Mouse (Mus musculus) Patski (cell line): ENCODE measurements around the gene Ptpn12. TPM values are rescaled to one million over a fixed set of nuclear protein-coding genes. Genes with fewer than 3 reads are reported as not detected.

Source experiments
- ATAC-seq: fragments of 100-300 bp; one replicate; pipeline ENCODE4 v1.8.0; 2021
- CTCF ChIA-PET: fragments of 350-600 bp; sonication (Branson Sonifier 250); formaldehyde crosslinking; loops from one replicate; lab custom pipeline; 2022; ENCODE audit warnings: inconsistent platforms; lab: Charles Lee
- POLR2A ChIA-PET: fragments of 350-600 bp; sonication (Branson Sonifier 250); formaldehyde crosslinking; loops from one replicate; lab custom pipeline; 2022; ENCODE audit warnings: antibody characterized with exemption, inconsistent platforms; lab: Charles Lee
- DNase-seq: peaks from one replicate; pipeline ENCODE4 v3.0.0-alpha.2; 2011; ENCODE audit warnings: low read depth, low spot score
- H3K27me3 ChIP-seq: fragments of 371-371 bp; one replicate; pipeline ENCODE4 v1.5.1; 2021
- CTCF ChIP-seq: fragments of 100-300 bp; IDR thresholded peaks from one replicate; pipeline ENCODE4 v1.5.1; 2021
- in situ Hi-C: fragments of 300-500 bp; cut with MboI; formaldehyde crosslinking; loops from 3 replicates; pipeline ENCODE4 v1.11.1; 2018; ENCODE audit warnings: low pct_unique_long_range_greater_than_20kb, mixed read lengths
- polyA plus RNA-seq: library from polyadenylated mRNA; unstranded; gene quantifications from one replicate; pipeline ENCODE4 v1.2.3, GENCODE M21; 2021

Ptpn12 gene
- polyA plus RNA-seq, 1 experiment from 2014 or later = 62.0 TPM

GRCm38 (mm10) chr5:20974690-20975089 is 81.0 kb downstream of the Ptpn12 start:
- ATAC-seq (no peak), DNase-seq (no peak)

GRCm38 (mm10) chr5:20973999-20974398 is 81.7 kb downstream of the Ptpn12 start:
- in situ Hi-C loops = no loop called here
- no peak for TF ChIP-seq CTCF
- ChIA-PET POLR2A (no interaction called here), CTCF (interaction anchor here (0.9 kb wide), 1 partner anchor 60 kb away, joined by 3 read pairs; no protein-coding TSS in a partner anchor)
- no peaks in the 10 kb centered on the region for H3K27me3 ChIP-seq
- DNase-seq (no peak), ATAC-seq (no peak)

More at GRCm38 (mm10) chr5:20974690-20975089, 81.0 kb downstream of the Ptpn12 start:
- H3K27me3 ChIP-seq = no peaks in the 10 kb centered on the region
- ChIA-PET CTCF (interaction anchor here (0.9 kb wide), 1 partner anchor 61 kb away, joined by 3 read pairs; no protein-coding TSS in a partner anchor), POLR2A (interaction anchor here (1.0 kb wide), 1 partner anchor 80 kb away, joined by 3 read pairs; no protein-coding TSS in a partner anchor)
- in situ Hi-C loops = no loop called here
- no peak for TF ChIP-seq CTCF

GRCm38 (mm10) chr5:20973069-20973468 is 82.6 kb downstream of the Ptpn12 start:
- DNase-seq (no peak), ATAC-seq (no peak)
- TF ChIP-seq CTCF = no peak
- ChIA-PET POLR2A (no interaction called here), CTCF (interaction anchor here (1.1 kb wide), 1 partner anchor 11 kb away, joined by 4 read pairs; no protein-coding TSS in a partner anchor)
- no peaks in the 10 kb centered on the region for H3K27me3 ChIP-seq
- in situ Hi-C loops = no loop called here

- TF ChIP-seq CTCF = peak; percentile 79
- in situ Hi-C loops = loop anchor here (10.0 kb wide), 1 partner anchor 54 kb away; no protein-coding TSS in a partner anchor
- H3K27me3 ChIP-seq = no peaks in the 10 kb centered on the region
- ATAC-seq (peak; percentile 25), DNase-seq (no peak)
- ChIA-PET CTCF (interaction anchor here (0.7 to 4.3 kb wide), 12 partner anchors 12 to 266 kb away, joined by 3 to 35 read pairs (median 3); no protein-coding TSS in a partner anchor), POLR2A (no interaction called here)
Observed at GRCm38 (mm10) chr5:20968963-20969362, 86.7 kb downstream of the Ptpn12 start.

- in situ Hi-C loops = loop anchor here (10.0 kb wide), 1 partner anchor 54 kb away; no protein-coding TSS in a partner anchor
- no peak for TF ChIP-seq CTCF
- POLR2A ChIA-PET = no interaction called here
- CTCF ChIA-PET = interaction anchor here (0.7 to 4.3 kb wide), 13 partner anchors 11 to 266 kb away, joined by 3 to 35 read pairs (median 3); no protein-coding TSS in a partner anchor
- ATAC-seq = peak; percentile 8
- no peaks in the 10 kb centered on the region for H3K27me3 ChIP-seq
- no peak for DNase-seq
Observed at GRCm38 (mm10) chr5:20968493-20968892, 87.2 kb downstream of the Ptpn12 start.

- in situ Hi-C loops = loop anchor here (10.0 kb wide), 1 partner anchor 53 kb away; no protein-coding TSS in a partner anchor
- peak; percentile 96 for ATAC-seq
- no peaks in the 10 kb centered on the region for H3K27me3 ChIP-seq
- DNase-seq = peak; percentile 56
- ChIA-PET POLR2A (no interaction called here), CTCF (interaction anchor here (1.0 to 4.3 kb wide), 9 partner anchors 11 to 265 kb away, joined by 3 to 35 read pairs (median 4); no protein-coding TSS in a partner anchor)
- no peak for TF ChIP-seq CTCF
Observed at GRCm38 (mm10) chr5:20967942-20968341, 87.8 kb downstream of the Ptpn12 start.

- no peak for TF ChIP-seq CTCF
- DNase-seq (no peak), ATAC-seq (no peak)
- ChIA-PET POLR2A (interaction anchor here (1.4 kb wide), 1 partner anchor 12 kb away, joined by 3 read pairs; no protein-coding TSS in a partner anchor), CTCF (interaction anchor here (1.8 kb wide), 1 partner anchor 12 kb away, joined by 6 read pairs; no protein-coding TSS in a partner anchor)
- in situ Hi-C loops = loop anchor here (10.0 kb wide), 1 partner anchor 50 kb away; no protein-coding TSS in a partner anchor
- H3K27me3 ChIP-seq = no peaks in the 10 kb centered on the region
Observed at GRCm38 (mm10) chr5:20964446-20964845, 91.3 kb downstream of the Ptpn12 start.

- ATAC-seq = no peak
- H3K27me3 ChIP-seq = no peaks in the 10 kb centered on the region
- ChIA-PET CTCF (interaction anchor here (1.5 to 1.8 kb wide), 3 partner anchors 11 to 49 kb away, joined by 3 to 6 read pairs (median 5); no protein-coding TSS in a partner anchor), POLR2A (no interaction called here)
- no peak for DNase-seq
- in situ Hi-C loops = loop anchor here (10.0 kb wide), 1 partner anchor 48 kb away; no protein-coding TSS in a partner anchor
- no peak for TF ChIP-seq CTCF
Observed at GRCm38 (mm10) chr5:20963295-20963694, 92.4 kb downstream of the Ptpn12 start.

GRCm38 (mm10) chr5:20960927-20961326 is 94.8 kb downstream of the Ptpn12 start:
- CTCF ChIA-PET = interaction anchor here (1.5 kb wide), 1 partner anchor 12 kb away, joined by 3 read pairs; no protein-coding TSS in a partner anchor
- DNase-seq = no peak
- POLR2A ChIA-PET = no interaction called here
- no peak for ATAC-seq
- no peak for TF ChIP-seq CTCF
- H3K27me3 ChIP-seq = no peaks in the 10 kb centered on the region
- in situ Hi-C loops = loop anchor here (10.0 kb wide), 1 partner anchor 46 kb away; no protein-coding TSS in a partner anchor

GRCm38 (mm10) chr5:20956298-20956697 is 99.4 kb downstream of the Ptpn12 start, which contains the start of gene Rsbn1l:
Gene Rsbn1l (minus strand): TSS chr5:20956398.
- in situ Hi-C loops = no loop called here
- no peaks in the 10 kb centered on the region for H3K27me3 ChIP-seq
- CTCF ChIA-PET = no interaction called here
- DNase-seq (no peak), ATAC-seq (no peak)
- POLR2A ChIA-PET = no interaction called here
- TF ChIP-seq CTCF = no peak
